Mouse (Mus musculus) ovary, postnatal 14 days (tissue): ENCODE measurements around the gene Btg1-ps2.
A peak's percentile ranks its signal among the peaks of the same experiment; 100 is the strongest.
"Not testable (repeated sequence)": the region's sequence is repeated elsewhere in the genome, so short reads cannot be mapped to it uniquely, and the experiment has no call there.

ENCODE experiments used
- DNase-seq: peaks from one replicate; pipeline ENCODE4 v3.0.0; 2022; ENCODE audit warnings: low spot score

Btg1-ps2 gene

GRCm38 (mm10) chrX:38043014-38043413 lies at the start of gene Btg1-ps2:
Gene Btg1-ps2, minus strand, starts transcription at chrX:38043114.
- not testable (repeated sequence) for DNase-seq

- DNase-seq = no peak
These were observed 42.1 kb upstream of the Btg1-ps2 start, which contains the start of gene Rhox11 for GRCm38 (mm10) chrX:38085041-38085440. Gene Rhox11, minus strand, starts transcription at chrX:38085141.

- peak; percentile 37 for DNase-seq
These were observed 41.3 kb upstream of the Btg1-ps2 start for GRCm38 (mm10) chrX:38084226-38084625.

- DNase-seq = no peak
These were observed 23.3 kb upstream of the Btg1-ps2 start, which contains the start of gene Rhox10 for GRCm38 (mm10) chrX:38066175-38066574. Gene Rhox10, plus strand, starts transcription at chrX:38066475.

GRCm38 (mm10) chrX:38061544-38061943 lies 18.6 kb upstream of the Btg1-ps2 start:
- no peak for DNase-seq

- DNase-seq = no peak
These were observed 3.2 kb downstream of the Btg1-ps2 start for GRCm38 (mm10) chrX:38039666-38040065.

GRCm38 (mm10) chrX:38033841-38034240 lies 9.1 kb downstream of the Btg1-ps2 start:
- DNase-seq = no peak

- DNase-seq = not testable (repeated sequence)
These were observed 24.3 kb downstream of the Btg1-ps2 start, which contains the start of gene Btg1-ps1 for GRCm38 (mm10) chrX:38018597-38018996. Gene Btg1-ps1, minus strand, starts transcription at chrX:38018815.

GRCm38 (mm10) chrX:38008756-38009155 lies 34.2 kb downstream of the Btg1-ps2 start:
- no peak for DNase-seq
